Mouse (Mus musculus) heart, embryonic 13.5 days (tissue): ENCODE measurements at regions not wholly inside any gene's neighbourhood (a gene's known extent, or its start where the extent isn't known, plus 50 kb on each side); places are given as distances from the start of the nearest gene placed in this dataset.

ENCODE experiments used
- ATAC-seq: fragments of 200-750 bp; cut with Nextera tagmentation; 2 replicates; pipeline ENCODE4 v1.8.0; 2017; ENCODE audit warnings: moderate TSS enrichment; ENCODE audit not compliant: insufficient number of reproducible peaks, low FRiP score, low TSS enrichment; ENCODE audit errors: extremely low read depth
- H3K27ac ChIP-seq: fragments of 300-500 bp; sonication (generic); replicated peaks from 2 replicates; pipeline ENCODE4 v1.5.1; 2015; ENCODE audit warnings: moderate library complexity, mild to moderate bottlenecking, inconsistent platforms
- H3K27me3 ChIP-seq: fragments of 300-500 bp; sonication (generic); replicated peaks from 2 replicates; pipeline ENCODE4 v1.6.1; 2015; ENCODE audit warnings: mild to moderate bottlenecking, inconsistent platforms
- H3K36me3 ChIP-seq: fragments of 300-500 bp; sonication (generic); 2 replicates; pipeline ENCODE4 v1.6.1; 2015; ENCODE audit warnings: mild to moderate bottlenecking, inconsistent platforms
- H3K4me1 ChIP-seq: fragments of 300-500 bp; sonication (generic); 2 replicates; pipeline ENCODE4 v1.6.1; 2015; ENCODE audit warnings: inconsistent platforms
- H3K4me2 ChIP-seq: fragments of 300-500 bp; sonication (generic); 2 replicates; pipeline ENCODE4 v1.6.1; 2015; ENCODE audit warnings: inconsistent platforms, mild to moderate bottlenecking, moderate library complexity
- H3K4me3 ChIP-seq: fragments of 300-500 bp; sonication (generic); 2 replicates; pipeline ENCODE4 v1.5.1; 2015; ENCODE audit warnings: moderate library complexity, mild to moderate bottlenecking, inconsistent platforms
- H3K9ac ChIP-seq: fragments of 300-500 bp; sonication (generic); 2 replicates; pipeline ENCODE4 v1.6.1; 2015; ENCODE audit warnings: inconsistent platforms, mild to moderate bottlenecking, moderate library complexity
- H3K9me3 ChIP-seq: fragments of 300-500 bp; sonication (generic); 2 replicates; pipeline ENCODE4 v1.6.1; 2016; ENCODE audit warnings: inconsistent platforms
- WGBS: fragments of 180-500 bp; shearing (Covaris S2); methylation state at CpG from one replicate; pipeline ENCODE4 v1.1.7; 2015; ENCODE audit warnings: mixed read lengths; 5-methylcytosine and 5-hydroxymethylcytosine counted together

- Histone ChIP-seq H3K4me3 (no peak overlapping the region), H3K27me3 (no peaks in the 10 kb centered on the region), H3K4me2 (no peak overlapping the region), H3K4me1 (no peaks in the 10 kb centered on the region), H3K9ac (no peak overlapping the region), H3K36me3 (no peaks in the 10 kb centered on the region), H3K27ac (no peak overlapping the region), H3K9me3 (no peaks in the 10 kb centered on the region)
- ATAC-seq, result no peak
- WGBS, result 59% methylated on average over 2 of the region's 2 CpGs
Measured at GRCm38 (mm10) chr1:88809756-88810155, 107.7 kb upstream of the Arl4c start.

- H3K27me3 ChIP-seq, result no peaks in the 10 kb centered on the region
- no peak overlapping the region for H3K27ac ChIP-seq
- H3K4me3 ChIP-seq, result no peak overlapping the region
- WGBS, result 63% methylated on average over 7 of the region's 7 CpGs
- ATAC-seq, result no peak
- H3K9ac ChIP-seq, result no peak overlapping the region
- no peaks in the 10 kb centered on the region for H3K36me3 ChIP-seq
- H3K9me3 ChIP-seq, result no peaks in the 10 kb centered on the region
- H3K4me1 ChIP-seq, result no peaks in the 10 kb centered on the region
- no peak overlapping the region for H3K4me2 ChIP-seq
Measured at GRCm38 (mm10) chr1:88813200-88813599, 111.2 kb upstream of the Arl4c start.

- Histone ChIP-seq H3K36me3 (no peaks in the 10 kb centered on the region), H3K27me3 (no peaks in the 10 kb centered on the region; the same call in 1 of the 2 replicates), H3K9me3 (no peaks in the 10 kb centered on the region), H3K9ac (no peak overlapping the region), H3K4me2 (no peak overlapping the region), H3K4me3 (no peak overlapping the region), H3K27ac (no peak overlapping the region), H3K4me1 (no peaks in the 10 kb centered on the region)
- no peak for ATAC-seq
- WGBS, result 68% methylated on average over 9 of the region's 9 CpGs
Measured at GRCm38 (mm10) chr1:88816376-88816945, 114.4 kb upstream of the Arl4c start.

GRCm38 (mm10) chr1:88825215-88825614 lies 123.2 kb upstream of the Arl4c start:
- Histone ChIP-seq H3K36me3 (no peaks in the 10 kb centered on the region), H3K9me3 (no peaks in the 10 kb centered on the region), H3K4me2 (no peak overlapping the region), H3K27me3 (no peaks in the 10 kb centered on the region; the same call in 1 of the 2 replicates), H3K9ac (no peak overlapping the region), H3K27ac (no peak overlapping the region), H3K4me1 (no peaks in the 10 kb centered on the region), H3K4me3 (no peak overlapping the region)
- 83% methylated on average over 4 of the region's 4 CpGs for WGBS
- no peak for ATAC-seq

DNA sequence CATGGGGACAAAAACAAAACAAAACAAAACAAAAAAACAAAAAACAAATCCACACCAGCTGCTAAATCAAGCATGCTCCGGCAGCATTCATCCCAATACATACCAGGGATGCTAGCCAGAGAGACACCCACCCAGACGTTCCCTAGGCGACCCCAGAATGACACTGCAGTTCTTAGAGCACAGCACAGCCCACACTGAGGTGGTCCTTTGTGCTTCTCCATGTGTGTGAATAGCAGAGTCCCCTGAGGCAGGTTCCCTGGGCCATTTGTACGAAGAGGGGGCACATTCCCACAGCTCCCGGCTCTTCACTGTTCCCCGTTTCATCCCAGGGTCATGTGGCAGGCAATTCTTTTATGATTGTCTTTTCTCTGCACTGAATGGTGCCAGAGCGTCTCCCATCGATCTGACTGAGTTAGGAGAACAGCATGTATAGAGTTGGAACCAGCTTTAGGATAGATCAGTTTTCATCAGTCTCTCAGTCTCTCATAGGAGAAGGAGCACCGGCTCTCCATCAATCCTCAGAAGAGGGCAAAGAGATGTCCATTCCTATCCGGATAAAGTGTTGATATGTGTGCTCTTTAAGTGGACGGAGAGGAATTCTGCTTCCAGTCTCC lies 136.7 kb upstream of the Arl4c start:
- no peak for ATAC-seq
- Histone ChIP-seq H3K27me3 (no peaks in the 10 kb centered on the region), H3K36me3 (no peaks in the 10 kb centered on the region), H3K9ac (no peak overlapping the region), H3K4me3 (no peak overlapping the region), H3K27ac (no peak overlapping the region), H3K4me2 (no peak overlapping the region), H3K9me3 (peaks cover 3% of the 10 kb centered on the region; the same call in 1 of the 2 replicates), H3K4me1 (no peaks in the 10 kb centered on the region)
- WGBS, result 55% methylated on average over 11 of the region's 11 CpGs

DNA sequence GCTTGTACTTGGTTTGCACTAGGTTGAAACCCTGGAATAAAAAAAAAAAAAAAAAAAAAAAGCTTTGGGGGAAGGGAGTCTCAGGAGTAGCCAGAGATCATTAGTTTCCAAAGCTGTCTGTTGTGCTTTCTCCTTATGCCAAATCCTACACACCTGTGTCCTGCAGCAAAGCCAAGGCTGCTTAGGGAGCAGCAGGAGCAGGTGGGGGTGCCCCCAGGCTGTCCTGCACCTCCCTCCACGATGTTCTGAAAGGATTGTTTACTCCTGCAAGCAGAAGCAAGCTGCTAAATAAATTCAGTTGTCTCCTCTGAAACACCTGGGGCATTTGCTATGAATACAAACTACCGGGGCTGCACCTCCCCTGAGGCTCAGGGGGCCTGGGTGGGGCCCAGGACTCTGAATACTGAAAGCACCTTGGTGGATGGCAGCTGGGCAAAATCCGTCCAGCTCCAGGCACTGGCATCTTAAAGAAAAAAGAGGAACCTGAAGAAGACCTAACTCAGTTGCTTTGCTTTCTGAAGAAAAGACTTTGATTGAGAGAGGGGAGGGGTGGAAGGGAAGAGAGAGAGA lies 137.5 kb upstream of the Arl4c start:
- H3K9me3 ChIP-seq, result peaks cover 3% of the 10 kb centered on the region; the same call in 1 of the 2 replicates
- no peak overlapping the region for H3K4me2 ChIP-seq
- H3K9ac ChIP-seq, result no peak overlapping the region
- no peaks in the 10 kb centered on the region for H3K4me1 ChIP-seq
- 24% methylated on average over 3 of the region's 3 CpGs for WGBS
- H3K4me3 ChIP-seq, result no peak overlapping the region
- no peak for ATAC-seq
- H3K27ac ChIP-seq, result no peak overlapping the region
- H3K36me3 ChIP-seq, result no peaks in the 10 kb centered on the region
- no peaks in the 10 kb centered on the region for H3K27me3 ChIP-seq

- H3K9me3 ChIP-seq, result peaks cover 3% of the 10 kb centered on the region; the same call in 1 of the 2 replicates
- 58% methylated on average over 9 of the region's 9 CpGs for WGBS
- H3K9ac ChIP-seq, result no peak overlapping the region
- H3K4me2 ChIP-seq, result no peak overlapping the region
- H3K4me1 ChIP-seq, result no peaks in the 10 kb centered on the region
- H3K36me3 ChIP-seq, result no peaks in the 10 kb centered on the region
- no peak overlapping the region for H3K27ac ChIP-seq
- no peak for ATAC-seq
- H3K4me3 ChIP-seq, result no peak overlapping the region
- H3K27me3 ChIP-seq, result no peaks in the 10 kb centered on the region
Measured at GRCm38 (mm10) chr1:88839977-88840628, 138.1 kb upstream of the Arl4c start.

DNA sequence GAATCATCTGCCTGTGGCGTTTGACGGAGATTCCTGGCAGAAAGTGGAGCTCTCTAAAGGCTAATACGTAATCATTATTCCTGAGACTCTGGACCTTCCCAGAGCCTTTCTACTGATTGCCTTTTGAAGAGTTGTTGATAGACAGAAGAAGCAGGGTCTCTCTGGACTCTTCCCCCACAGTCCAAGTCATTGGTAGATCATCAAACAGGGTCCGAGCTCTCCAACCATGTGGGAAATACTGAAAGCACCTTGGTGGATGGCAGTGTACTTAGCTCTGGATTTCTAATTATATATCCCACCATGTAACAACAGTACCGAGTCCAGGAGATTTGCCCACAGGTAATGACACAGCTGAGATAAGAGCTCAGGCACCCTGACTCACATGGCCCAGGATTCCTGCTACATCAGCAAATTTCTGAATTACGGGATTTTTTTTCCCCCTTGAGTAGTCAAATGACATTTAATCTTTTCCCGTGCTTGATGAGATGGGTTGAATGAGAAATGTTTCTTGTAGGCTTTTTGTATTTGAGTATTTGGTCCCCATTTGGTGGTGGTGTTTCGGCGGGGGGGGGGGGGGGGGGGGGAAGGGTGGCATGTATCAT lies 139.1 kb upstream of the Arl4c start:
- no peaks in the 10 kb centered on the region for H3K4me1 ChIP-seq
- H3K27ac ChIP-seq, result no peak overlapping the region
- H3K36me3 ChIP-seq, result no peaks in the 10 kb centered on the region
- no peak overlapping the region for H3K4me2 ChIP-seq
- H3K4me3 ChIP-seq, result no peak overlapping the region
- peaks cover 3% of the 10 kb centered on the region; the same call in 1 of the 2 replicates for H3K9me3 ChIP-seq
- no peak for ATAC-seq
- WGBS, result 72% methylated on average over 7 of the region's 9 CpGs
- no peaks in the 10 kb centered on the region for H3K27me3 ChIP-seq
- no peak overlapping the region for H3K9ac ChIP-seq

DNA sequence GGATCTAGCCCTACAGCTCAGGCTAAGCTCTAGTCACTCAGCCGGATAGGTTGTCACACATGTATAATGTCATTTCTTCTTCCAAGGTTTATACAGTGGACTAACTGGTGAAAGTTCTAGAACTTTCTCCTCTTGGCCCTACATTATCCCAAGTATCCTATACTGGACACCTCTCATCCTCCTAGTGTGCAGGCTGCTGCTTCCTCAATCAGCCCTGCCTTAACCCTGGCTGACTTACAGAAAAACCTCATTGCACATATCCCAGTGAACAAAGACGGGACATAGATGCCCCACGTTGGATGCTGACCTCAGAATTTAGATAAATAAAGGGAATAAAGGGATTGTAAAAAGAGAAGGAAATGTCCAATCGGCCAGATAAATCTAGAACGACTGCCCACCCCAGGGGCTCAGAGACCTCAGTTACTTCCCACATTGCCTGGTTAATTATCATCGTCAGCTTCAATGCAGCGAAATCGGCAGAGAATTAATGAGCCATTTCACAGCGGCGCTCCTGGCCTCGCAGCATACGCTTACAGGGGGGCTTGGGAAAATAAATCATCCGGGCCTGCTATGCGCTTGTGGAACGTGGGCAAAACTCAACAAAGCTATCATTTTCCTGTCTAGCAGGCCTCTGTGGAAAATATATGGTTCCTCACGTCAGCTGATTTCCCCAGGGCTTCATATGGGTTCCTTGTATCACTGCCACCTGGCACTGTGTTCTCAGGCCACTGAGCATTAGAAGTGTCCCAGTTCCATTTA lies 145.5 kb upstream of the Arl4c start:
- Histone ChIP-seq H3K4me3 (no peak overlapping the region), H3K4me2 (no peak overlapping the region), H3K27me3 (no peaks in the 10 kb centered on the region), H3K9ac (no peak overlapping the region), H3K36me3 (no peaks in the 10 kb centered on the region), H3K9me3 (peaks cover 3% of the 10 kb centered on the region; the same call in 1 of the 2 replicates), H3K27ac (no peak overlapping the region), H3K4me1 (no peaks in the 10 kb centered on the region)
- ATAC-seq, result no peak
- 71% methylated on average over 16 of the region's 16 CpGs for WGBS

GRCm38 (mm10) chr1:88848246-88848645 lies 146.2 kb upstream of the Arl4c start:
- Histone ChIP-seq H3K9ac (no peak overlapping the region), H3K27me3 (no peaks in the 10 kb centered on the region), H3K27ac (no peak overlapping the region), H3K4me3 (no peak overlapping the region), H3K9me3 (peaks cover 3% of the 10 kb centered on the region; the same call in 1 of the 2 replicates), H3K36me3 (no peaks in the 10 kb centered on the region), H3K4me2 (no peak overlapping the region), H3K4me1 (no peaks in the 10 kb centered on the region)
- WGBS, result 78% methylated on average over 8 of the region's 8 CpGs
- ATAC-seq, result no peak

- H3K4me2 ChIP-seq, result no peak overlapping the region
- H3K9ac ChIP-seq, result no peak overlapping the region
- no peaks in the 10 kb centered on the region for H3K9me3 ChIP-seq
- no peaks in the 10 kb centered on the region for H3K36me3 ChIP-seq
- H3K4me1 ChIP-seq, result no peaks in the 10 kb centered on the region
- no peak overlapping the region for H3K27ac ChIP-seq
- H3K27me3 ChIP-seq, result no peaks in the 10 kb centered on the region
- WGBS, result 85% methylated on average over 5 of the region's 5 CpGs
- H3K4me3 ChIP-seq, result no peak overlapping the region
- ATAC-seq, result no peak
Measured at GRCm38 (mm10) chr1:88849421-88849820, 147.4 kb upstream of the Arl4c start.
